Comparison of ENCODE assay signal across 16 mouse cellular contexts in genomic region chr6:137294973-137295820, GRCm38 (mm10). TPM values are rescaled to one million over a fixed set of nuclear protein-coding genes. Genes with fewer than 3 reads are reported as not detected.
DNase-seq lines count a peak whose midpoint lies in the region; ATAC-seq lines count a peak whose summit lies in the region.
"Had no signal": no experiment of that assay in that cellular context is flagged by ENCODE, and none has a peak within 500 bp of the region (broad histone marks: within the 10 kb centered on the region; RNA-seq: fewer than 3 reads in every experiment).

No protein-coding gene starts in this region.

- 25% methylated on average over 20 of the region's 20 CpGs for WGBS in kidney, embryonic 14.5 days
- WGBS in forebrain, embryonic 16.5 days = 29% methylated on average over 20 of the region's 20 CpGs

- H3K27me3 ChIP-seq in kidney, embryonic 14.5 days (ENCODE audit: control insufficient read depth, insufficient read depth, low read length) = no peaks in the 10 kb centered on the region
- no peaks in the 10 kb centered on the region for H3K27me3 ChIP-seq in forebrain, embryonic 16.5 days (replicated peaks; ENCODE audit: control insufficient read depth, insufficient read depth, low read length)
- H3K27me3 ChIP-seq: heart, embryonic 15.5 days had no signal

- no peak overlapping the region for H3K9ac ChIP-seq in kidney, embryonic 14.5 days (ENCODE audit: low read depth, low read length)
- no peak overlapping the region for H3K9ac ChIP-seq in forebrain, embryonic 16.5 days (replicated peaks; ENCODE audit: low read depth, low read length)
- H3K9ac ChIP-seq: heart, embryonic 15.5 days; liver, postnatal 0 days had no signal

- no peaks in the 10 kb centered on the region for H3K9me3 ChIP-seq in kidney, embryonic 14.5 days (ENCODE audit: control insufficient read depth, low read length)
- no peaks in the 10 kb centered on the region for H3K9me3 ChIP-seq in forebrain, embryonic 16.5 days (ENCODE audit: control insufficient read depth, low read length)
- H3K9me3 ChIP-seq: heart, embryonic 15.5 days had no signal

- no peak for DNase-seq in kidney, adult 8-10 months
- DNase-seq in MN1 (ENCODE audit: low spot score) = peak; percentile 17
- DNase-seq in Muller cell, postnatal 12 days (ENCODE audit: inconsistent ontology term) = peak; percentile 62
- no peak for DNase-seq in urinary bladder, postnatal 25 days (ENCODE audit: low spot score)
- DNase-seq in ovary, adult 18-20 months (ENCODE audit: low spot score) = no peak
- DNase-seq in right cerebral cortex, postnatal 4 days = no peak
- DNase-seq: cerebellum, adult 2 months; gastrocnemius, postnatal 14 days; liver, postnatal 0 days; spleen, adult 18-20 months; thymus, postnatal 36 days had no signal

- H3K4me2 ChIP-seq in kidney, embryonic 14.5 days (replicated peaks; ENCODE audit: low read depth, low read length) = no peak overlapping the region
- H3K4me2 ChIP-seq in forebrain, embryonic 16.5 days (ENCODE audit: low read length) = no peak overlapping the region
- H3K4me2 ChIP-seq: heart, embryonic 15.5 days had no signal

- H3K4me3 ChIP-seq in kidney, embryonic 14.5 days (ENCODE audit: low read length) = no peak overlapping the region
- H3K4me3 ChIP-seq in forebrain, embryonic 16.5 days (replicated peaks; ENCODE audit: low read length) = no peak overlapping the region
- H3K4me3 ChIP-seq: heart, embryonic 15.5 days had no signal

- H3K4me1 ChIP-seq in kidney, embryonic 14.5 days (ENCODE audit: control insufficient read depth, insufficient read depth, low read length) = no peaks in the 10 kb centered on the region
- peaks cover 9% of the 10 kb centered on the region for H3K4me1 ChIP-seq in forebrain, embryonic 16.5 days (replicated peaks; ENCODE audit: control insufficient read depth, insufficient read depth, low read length)

- no peak overlapping the region for H3K27ac ChIP-seq in kidney, embryonic 14.5 days (ENCODE audit: low read depth, low read length)
- no peak overlapping the region for H3K27ac ChIP-seq in forebrain, embryonic 16.5 days (ENCODE audit: low read length)
- H3K27ac ChIP-seq: heart, embryonic 15.5 days; macrophage; stomach, postnatal 0 days had no signal

- ATAC-seq in kidney, embryonic 14.5 days (ENCODE audit: low FRiP score, low TSS enrichment) = peak; percentile 93
- peak; percentile 62 for ATAC-seq in forebrain, embryonic 16.5 days
- ATAC-seq: liver, postnatal 0 days had no signal

- no peaks in the 10 kb centered on the region for H3K36me3 ChIP-seq in kidney, embryonic 14.5 days (ENCODE audit: control insufficient read depth, insufficient read depth, low read length)
- H3K36me3 ChIP-seq in forebrain, embryonic 16.5 days (ENCODE audit: control insufficient read depth, insufficient read depth) = no peaks in the 10 kb centered on the region
- H3K36me3 ChIP-seq: heart, embryonic 15.5 days had no signal

RNA-seq across cellular contexts. Expression of gene Ptpro, which starts 43.1 kb away (rescaled TPM):
- 6.2 and 11.5 TPM in 2 replicates for polyA plus RNA-seq in kidney, embryonic 14.5 days (2014; fragmentation: Nextera tagmentation; extraction: Ambion mirVana)
- polyA plus RNA-seq in forebrain, embryonic 16.5 days (2015; fragmentation: Nextera tagmentation; extraction: Ambion mirVana) = 61.1 and 63.5 TPM in 2 replicates

Comparison
In these comparisons a context has a peak if more than half of its experiments do, and no peak if none do; other contexts are left out.
1. DNase-seq: peak in MN1 (single experiment) and Muller cell, postnatal 12 days (single experiment); none in kidney, adult 8-10 months (0 of 2), urinary bladder, postnatal 25 days (single experiment), ovary, adult 18-20 months (single experiment) and right cerebral cortex, postnatal 4 days (single experiment).